29 mouse cellular contexts compared by ENCODE assay signal in the genomic region with DNA sequence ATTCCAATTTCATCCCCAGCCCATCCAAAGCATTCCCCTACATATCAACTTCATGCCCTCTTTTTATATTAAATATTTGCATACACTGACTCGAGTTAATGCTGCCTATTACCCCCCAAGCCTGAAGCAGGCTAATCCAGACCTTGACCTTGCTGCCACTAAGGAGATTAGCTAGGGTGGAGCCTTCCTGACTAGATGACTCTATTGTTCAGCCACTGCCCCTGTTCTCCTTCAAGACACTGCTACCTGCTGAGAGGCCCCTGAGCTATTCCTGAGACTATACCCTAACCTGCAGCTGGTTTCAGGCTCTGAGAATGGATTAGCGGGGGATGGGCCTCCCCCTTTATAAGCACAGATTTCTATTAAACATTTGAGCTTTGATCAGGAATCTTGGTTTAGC.
"Had no signal": no experiment of that assay in that cellular context is flagged by ENCODE, and none has a peak within 500 bp of the region (broad histone marks: within the 10 kb centered on the region; RNA-seq: fewer than 3 reads in every experiment).

No protein-coding gene starts in this region.

- H3K9ac ChIP-seq: heart, embryonic 12.5 days; hindbrain, embryonic 12.5 days; hindbrain, embryonic 14.5 days; intestine, embryonic 15.5 days; kidney, embryonic 15.5 days; limb, embryonic 12.5 days; liver, embryonic 13.5 days; liver, embryonic 15.5 days had no signal

- H3K4me3 ChIP-seq: heart, adult 2 months; heart, embryonic 10.5 days; heart, embryonic 12.5 days; hindbrain, embryonic 10.5 days; hindbrain, embryonic 12.5 days; intestine, embryonic 15.5 days; kidney, embryonic 15.5 days; layer of hippocampus, adult 2 months; left cerebral cortex, adult 2 months; limb, embryonic 10.5 days; limb, embryonic 12.5 days; liver, embryonic 13.5 days; liver, embryonic 15.5 days had no signal

- DNase-seq: gastrocnemius, postnatal 14 days; gastrocnemius, postnatal 36 days; heart, adult 11 months; heart, adult 2 months; heart, postnatal 10 days; heart, postnatal 4 days; kidney, adult 2 months; kidney, adult 9 months; kidney, postnatal 10 days; kidney, postnatal 25 days; kidney, postnatal 4 days; liver; liver, embryonic 13.5 days had no signal

- H3K36me3 ChIP-seq: heart, embryonic 10.5 days; heart, embryonic 12.5 days; hindbrain, embryonic 10.5 days; hindbrain, embryonic 12.5 days; intestine, embryonic 15.5 days; kidney, embryonic 15.5 days; limb, embryonic 10.5 days; limb, embryonic 12.5 days; liver, embryonic 13.5 days; liver, embryonic 15.5 days had no signal

- H3K27ac ChIP-seq: heart, adult 2 months; heart, embryonic 10.5 days; hindbrain, embryonic 10.5 days; hindbrain, embryonic 12.5 days; hindbrain, embryonic 14.5 days; intestine, embryonic 15.5 days; kidney, embryonic 15.5 days; layer of hippocampus, adult 2 months; left cerebral cortex, adult 2 months; limb, embryonic 10.5 days; limb, embryonic 12.5 days; liver, embryonic 13.5 days; liver, embryonic 15.5 days had no signal

- H3K4me2 ChIP-seq: heart, embryonic 12.5 days; hindbrain, embryonic 12.5 days; hindbrain, embryonic 14.5 days; intestine, embryonic 15.5 days; kidney, embryonic 15.5 days; limb, embryonic 12.5 days; liver, embryonic 11.5 days; liver, embryonic 13.5 days; liver, embryonic 15.5 days had no signal

- H3K27me3 ChIP-seq: heart, embryonic 12.5 days; hindbrain, embryonic 12.5 days; intestine, embryonic 15.5 days; kidney, embryonic 15.5 days; limb, embryonic 12.5 days; liver, embryonic 13.5 days; liver, embryonic 15.5 days had no signal

- ATAC-seq: hindbrain, embryonic 16.5 days; inflammation-experienced regulatory T-cells, adult 6 months; intestine, embryonic 15.5 days; intestine, postnatal 0 days had no signal

- H3K4me1 ChIP-seq: heart, embryonic 10.5 days; heart, embryonic 12.5 days; hindbrain, embryonic 10.5 days; hindbrain, embryonic 12.5 days; intestine, embryonic 15.5 days; kidney, embryonic 15.5 days; limb, embryonic 10.5 days; limb, embryonic 12.5 days; liver, embryonic 13.5 days; liver, embryonic 15.5 days had no signal

- H3K9me3 ChIP-seq: heart, embryonic 10.5 days; heart, embryonic 12.5 days; hindbrain, embryonic 10.5 days; hindbrain, embryonic 12.5 days; intestine, embryonic 15.5 days; kidney, embryonic 15.5 days; limb, embryonic 10.5 days; limb, embryonic 12.5 days; liver, embryonic 13.5 days; liver, embryonic 15.5 days had no signal
